Mouse (Mus musculus): ENCODE results near the gene Utp20.

Gene Utp20

DNA sequence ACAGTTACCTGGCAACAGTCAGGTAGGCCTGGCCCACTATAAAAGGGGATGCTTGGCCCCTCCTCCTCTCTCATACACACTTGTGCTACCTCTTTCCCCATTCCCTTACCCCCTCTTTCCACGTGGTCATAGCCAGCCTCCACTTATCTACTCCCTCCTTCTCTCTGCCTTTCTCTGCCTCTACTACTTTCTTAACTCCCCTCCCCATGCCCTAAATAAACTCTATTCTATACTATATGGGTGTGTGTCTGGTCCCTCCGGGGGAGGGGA, 108.9 kb downstream of the Utp20 start:
- DNase-seq (ENCODE audit: inconsistent age in 2 of 2, low spot score in 1 of 2) = no peak

DNA sequence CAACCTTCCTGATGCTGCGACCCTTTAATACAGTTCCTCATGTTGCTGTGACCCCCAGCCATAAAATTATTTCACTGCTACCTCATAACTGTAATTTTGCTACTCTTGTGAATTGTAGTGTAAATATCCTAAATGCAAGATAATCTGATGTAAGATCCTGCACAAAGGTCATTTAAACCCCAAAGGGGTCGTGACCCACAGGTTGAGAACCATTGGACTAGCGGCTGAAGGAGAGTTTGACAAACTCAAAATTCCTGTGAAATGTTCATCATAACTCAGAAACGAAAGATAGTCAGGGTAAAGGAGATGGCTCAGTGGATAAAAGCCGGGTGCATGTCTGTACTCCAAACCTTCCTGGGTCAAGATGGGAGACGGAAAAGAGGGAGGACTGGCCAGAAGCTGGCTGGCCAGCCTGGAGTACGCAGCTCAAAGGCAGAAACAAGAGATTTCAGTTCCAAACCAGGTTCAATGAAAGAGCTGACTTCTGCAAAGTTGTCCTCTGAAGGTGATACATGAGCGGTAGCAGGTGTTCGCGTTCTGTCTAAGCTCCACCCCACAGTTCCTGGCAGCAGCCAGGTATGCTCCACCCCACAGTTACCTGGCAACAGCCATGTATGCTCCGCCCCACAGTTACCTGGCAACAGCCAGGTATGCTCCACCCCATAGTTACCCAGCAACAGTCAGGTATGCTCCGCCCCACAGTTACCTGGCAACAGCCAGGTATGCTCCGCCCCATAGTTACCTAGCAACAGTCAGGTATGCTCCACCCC, 109.4 kb downstream of the Utp20 start:
- no peak for DNase-seq (ENCODE audit: inconsistent age in 2 of 2, low spot score in 1 of 2)

DNA sequence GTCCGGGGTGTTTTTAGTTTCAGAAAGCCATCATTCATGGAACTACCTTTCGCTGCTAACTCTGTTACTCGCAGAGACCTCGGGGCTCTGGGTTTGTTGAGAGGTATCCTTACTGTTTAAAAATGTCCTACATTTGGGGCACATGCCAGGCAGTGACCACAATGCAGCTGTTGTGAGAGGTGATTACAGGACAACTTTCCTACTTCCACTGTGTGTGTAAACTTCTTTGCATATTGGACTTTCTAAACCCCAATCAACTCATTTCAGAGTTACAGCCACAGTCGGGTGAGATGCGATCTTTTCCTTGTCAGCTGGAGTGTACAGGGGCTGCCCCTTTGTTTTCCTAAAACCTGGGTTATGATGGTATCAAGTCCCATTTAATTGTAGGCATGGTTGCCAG, 111.0 kb downstream of the Utp20 start:
- no peak for DNase-seq (ENCODE audit: inconsistent age in 2 of 2, low spot score in 1 of 2)

DNA sequence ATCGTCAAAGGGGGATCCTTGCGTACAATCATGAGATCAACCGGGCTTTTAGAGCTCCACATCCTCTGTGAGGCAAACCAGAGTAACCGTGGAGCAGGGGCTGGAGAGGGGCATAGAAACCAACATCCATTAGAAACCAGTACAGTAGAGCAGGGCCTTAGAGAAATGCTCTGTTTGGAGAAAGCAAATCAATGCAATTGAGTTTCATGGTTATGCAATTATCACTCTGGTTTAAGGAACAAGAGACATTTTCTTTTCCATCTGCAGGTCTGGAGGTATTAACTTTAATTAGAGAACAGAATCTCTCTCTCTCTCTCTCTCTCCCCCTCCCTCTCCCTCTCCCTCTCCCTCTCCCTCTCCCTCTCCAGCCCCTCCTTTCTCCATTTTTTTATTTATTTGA, 111.9 kb downstream of the Utp20 start:
- no peak for DNase-seq (ENCODE audit: inconsistent age in 2 of 2, low spot score in 1 of 2)

DNA sequence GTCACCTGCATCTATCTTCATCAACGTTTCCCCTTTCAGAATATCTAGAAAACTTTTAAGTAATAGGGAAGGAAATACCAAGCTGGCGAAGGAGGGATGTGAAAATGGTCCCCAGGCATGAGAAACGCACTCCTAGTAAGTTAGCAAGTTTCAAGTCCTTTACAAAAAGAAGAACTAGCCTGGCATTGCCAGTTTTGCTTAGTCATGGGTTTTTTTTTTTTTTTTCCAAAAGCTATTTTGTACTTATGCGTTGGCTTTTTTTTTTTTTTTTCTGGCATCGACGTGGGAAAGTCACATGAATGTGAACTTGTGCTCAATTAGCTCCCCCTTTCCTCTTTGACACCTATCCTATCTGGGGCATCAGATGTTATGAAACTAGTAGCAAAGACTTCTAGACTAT, 114.2 kb downstream of the Utp20 start:
- no peak for DNase-seq (ENCODE audit: inconsistent age in 2 of 2, low spot score in 1 of 2)

DNA sequence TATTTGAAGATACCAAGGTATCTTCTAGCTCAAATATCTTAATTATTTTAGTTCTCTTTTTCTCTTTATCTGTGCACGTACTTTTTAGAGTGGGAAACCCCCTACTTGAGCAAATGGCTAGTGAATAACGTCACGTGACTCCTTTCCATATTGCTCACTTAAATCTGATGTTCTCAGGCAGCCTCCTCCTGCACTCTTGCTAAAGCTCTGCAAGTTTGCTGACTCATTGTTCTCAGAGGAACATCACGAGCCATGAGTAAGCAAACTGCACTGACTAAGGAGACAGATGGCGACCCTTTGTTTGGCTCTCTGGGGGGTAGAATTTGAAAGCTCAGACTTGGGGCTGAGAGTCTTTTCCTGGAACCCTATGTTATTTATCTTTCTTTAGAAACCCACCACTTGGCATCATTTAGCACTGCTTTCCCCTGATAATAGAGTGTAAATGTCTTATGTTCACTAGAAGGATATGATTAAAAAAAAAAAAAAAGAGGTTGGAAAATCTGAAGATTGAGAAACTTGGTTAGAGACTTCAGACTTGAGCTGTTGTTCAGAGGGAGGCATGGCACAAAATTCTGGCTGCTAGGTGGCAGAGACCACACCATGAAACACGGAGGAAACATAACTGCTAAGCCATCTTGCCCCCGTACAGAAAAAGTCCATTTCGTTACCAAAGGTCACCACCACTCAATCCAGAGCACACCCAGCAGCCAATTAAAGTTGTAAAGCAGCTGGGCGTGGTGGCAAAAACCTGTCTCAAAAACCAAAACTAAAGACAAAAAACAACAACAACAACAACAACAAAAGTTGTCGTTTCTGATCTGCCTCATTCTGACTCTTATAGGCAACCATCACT, 117.7 kb downstream of the Utp20 start:
- peak; percentile 33 to 34 for DNase-seq (ENCODE audit: inconsistent age in 2 of 2, low spot score in 1 of 2)

DNA sequence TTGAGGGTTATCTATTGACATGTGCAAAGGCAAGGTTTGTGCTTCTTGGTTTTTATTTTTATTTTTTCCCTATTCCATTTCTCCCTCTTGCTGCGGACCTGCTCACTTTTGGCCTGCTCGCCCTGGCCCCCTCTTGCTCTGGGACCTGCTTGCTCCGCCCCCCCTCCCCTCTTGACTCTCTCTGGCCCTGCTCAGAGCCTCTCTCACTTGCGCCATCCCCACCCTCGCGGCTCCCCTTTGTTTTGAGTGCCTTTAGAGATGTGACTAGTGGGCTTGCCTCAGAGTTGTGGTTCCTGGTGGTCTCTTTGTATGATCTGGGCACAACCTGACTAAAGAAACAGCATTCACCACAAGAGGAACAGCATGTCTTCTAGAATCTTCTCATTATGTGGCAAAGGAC, 125.7 kb downstream of the Utp20 start:
- no peak for DNase-seq (ENCODE audit: inconsistent age in 2 of 2, low spot score in 1 of 2)

Measured in adrenal gland, adult (tissue).